Mouse (Mus musculus) CH12.LX (cell line): ENCODE data around the gene Coro2a. TPM values are rescaled to one million over a fixed set of nuclear protein-coding genes. Genes with fewer than 3 reads are reported as not detected.

Experiments used
- DNase-seq: peaks from one replicate; pipeline ENCODE4 v3.0.0-alpha.2; 2013; ENCODE audit errors: extremely low read depth
- H3K27ac ChIP-seq: 2 replicates; pipeline ENCODE4 v1.5.1; 2012; ENCODE audit warnings: low read depth, mild to moderate bottlenecking, control low read depth, moderate library complexity; ENCODE audit not compliant: insufficient read depth
- H3K27me3 ChIP-seq: replicated peaks from 2 replicates; pipeline ENCODE3; 2012; ENCODE audit warnings: inconsistent platforms
- H3K36me3 ChIP-seq, 2 experiments: replicated peaks in 1 of 2; 2 replicates each; pipeline versions ENCODE3 to v1.6.1; 2012; ENCODE audit warnings: inconsistent platforms in 1 of 2, low read length in 1 of 2, mild to moderate bottlenecking in 1 of 2, mixed read lengths in 1 of 2, moderate library complexity in 1 of 2; ENCODE audit not compliant: control insufficient read depth in 1 of 2, insufficient read depth in 1 of 2
- H3K4me1 ChIP-seq, 2 experiments: 2 replicates each; pipeline ENCODE4 v1.6.1; 2012; ENCODE audit warnings: inconsistent platforms in 1 of 2, moderate library complexity in 1 of 2; ENCODE audit not compliant: insufficient read depth in 2 of 2, control insufficient read depth in 1 of 2
- H3K4me2 ChIP-seq: 2 replicates; pipeline ENCODE4 v1.6.1; 2012; ENCODE audit warnings: low read depth, mild to moderate bottlenecking, control low read depth; ENCODE audit not compliant: poor library complexity, insufficient read depth, severe bottlenecking
- H3K4me3 ChIP-seq, 3 experiments: fragments of 150-350 bp in 1 of 3; sonication (generic) in 1 of 3; replicated peaks in 1 of 3; 2 replicates each; pipeline versions ENCODE3 to v1.5.1; 2011 to 2012; ENCODE audit warnings: low read depth in 2 of 3, low read length in 2 of 3, mild to moderate bottlenecking in 2 of 3, moderate library complexity in 2 of 3, control low read depth in 1 of 3, improper control_type of control experiment in 1 of 3, inconsistent platforms in 1 of 3, mixed read lengths in 1 of 3; ENCODE audit not compliant: poor library complexity in 1 of 3
- H3K79me2 ChIP-seq: replicated peaks from 2 replicates; pipeline ENCODE4 v1.6.1; 2012; ENCODE audit warnings: mild to moderate bottlenecking, moderate library complexity; ENCODE audit not compliant: control insufficient read depth, poor library complexity, insufficient read depth, severe bottlenecking; ENCODE audit errors: extremely low read depth
- H3K9ac ChIP-seq: 2 replicates; pipeline ENCODE4 v1.6.1; 2012; ENCODE audit warnings: low read depth, mild to moderate bottlenecking, control low read depth, moderate library complexity; ENCODE audit not compliant: insufficient read depth
- H3K9me3 ChIP-seq: replicated peaks from 2 replicates; pipeline ENCODE3; 2012; ENCODE audit warnings: low read length, inconsistent platforms, mixed read lengths
- CHD1 ChIP-seq: IDR thresholded peaks from 2 replicates; pipeline ENCODE4 v1.6.1; 2012; ENCODE audit warnings: low read depth, low read length, improper control_type of control experiment, inconsistent platforms
- CTCF ChIP-seq, 2 experiments: IDR thresholded peaks in 1 of 2; conservative IDR thresholded peaks in 1 of 2; 2 replicates each; pipeline ENCODE4 v1.5.1; 2011 to 2012; ENCODE audit warnings: low read depth in 2 of 2, low read length in 2 of 2, improper control_type of control experiment in 1 of 2, inconsistent platforms in 1 of 2, mild to moderate bottlenecking in 1 of 2, moderate library complexity in 1 of 2
- E2F4 ChIP-seq: IDR thresholded peaks from 2 replicates; pipeline ENCODE4 v1.6.1; 2011; ENCODE audit warnings: low read depth, low read length, improper control_type of control experiment; ENCODE audit not compliant: insufficient replicate concordance
- ETS1 ChIP-seq: conservative IDR thresholded peaks from 2 replicates; pipeline ENCODE4 v1.6.1; 2012; ENCODE audit warnings: low read depth, mild to moderate bottlenecking, inconsistent platforms, low read length, improper control_type of control experiment, moderate library complexity
- GABPA ChIP-seq: IDR thresholded peaks from 2 replicates; pipeline ENCODE4 v1.6.1; 2012; ENCODE audit warnings: low read depth, low read length, improper control_type of control experiment, inconsistent platforms; ENCODE audit not compliant: insufficient replicate concordance
- HCFC1 ChIP-seq: IDR thresholded peaks from 2 replicates; pipeline ENCODE4 v1.6.1; 2012; ENCODE audit warnings: low read depth, mild to moderate bottlenecking, inconsistent platforms, low read length, improper control_type of control experiment
- IRF4 ChIP-seq: IDR thresholded peaks from 2 replicates; pipeline ENCODE4 v1.6.1; 2014; ENCODE audit warnings: low read depth, mild to moderate bottlenecking, inconsistent platforms, low read length, improper control_type of control experiment
- JUND ChIP-seq: conservative IDR thresholded peaks from 2 replicates; pipeline ENCODE4 v1.6.1; 2011; ENCODE audit warnings: low read depth, low read length, improper control_type of control experiment
- KAT2A ChIP-seq: IDR thresholded peaks from 2 replicates; pipeline ENCODE4 v1.6.1; 2012; ENCODE audit warnings: low read length, improper control_type of control experiment, inconsistent platforms; ENCODE audit not compliant: insufficient replicate concordance
- MAZ ChIP-seq: IDR thresholded peaks from 2 replicates; pipeline ENCODE4 v1.6.1; 2012; ENCODE audit warnings: low read depth, mild to moderate bottlenecking, inconsistent platforms, low read length, improper control_type of control experiment, moderate library complexity
- MYC ChIP-seq: IDR thresholded peaks from 2 replicates; pipeline ENCODE4 v1.6.1; 2011; ENCODE audit warnings: low read depth, mild to moderate bottlenecking, improper control_type of control experiment, low read length
- NELFE ChIP-seq: IDR thresholded peaks from 2 replicates; pipeline ENCODE4 v1.6.1; 2011; ENCODE audit warnings: low read depth, low read length, improper control_type of control experiment
- NRF1 ChIP-seq: IDR thresholded peaks from 2 replicates; pipeline ENCODE4 v1.6.1; 2014; ENCODE audit warnings: low read depth, mild to moderate bottlenecking, inconsistent platforms, low read length, improper control_type of control experiment, moderate library complexity
- POLR2A ChIP-seq: IDR thresholded peaks from 2 replicates; pipeline ENCODE4 v1.6.1; 2011; ENCODE audit warnings: low read depth, mild to moderate bottlenecking, improper control_type of control experiment, low read length
- RAD21 ChIP-seq: IDR thresholded peaks from 2 replicates; pipeline ENCODE4 v1.6.1; 2011; ENCODE audit warnings: low read depth, mild to moderate bottlenecking, low read length, improper control_type of control experiment, moderate library complexity
- SIN3A ChIP-seq: IDR thresholded peaks from 2 replicates; pipeline ENCODE4 v1.6.1; 2012; ENCODE audit warnings: low read length, improper control_type of control experiment, inconsistent platforms
- SMC3 ChIP-seq: IDR thresholded peaks from 2 replicates; pipeline ENCODE4 v1.6.1; 2011; ENCODE audit warnings: low read depth, low read length, improper control_type of control experiment
- USF1 ChIP-seq: IDR thresholded peaks from 2 replicates; pipeline ENCODE4 v1.6.1; 2014; ENCODE audit warnings: low read depth, mild to moderate bottlenecking, inconsistent platforms, low read length, improper control_type of control experiment
- USF2 ChIP-seq: conservative IDR thresholded peaks from 2 replicates; pipeline ENCODE4 v1.6.1; 2011; ENCODE audit warnings: low read depth, low read length, improper control_type of control experiment
- ZC3H11A ChIP-seq: IDR thresholded peaks from 2 replicates; pipeline ENCODE4 v1.6.1; 2012; ENCODE audit warnings: low read depth, mild to moderate bottlenecking, inconsistent platforms, low read length, improper control_type of control experiment
- ZKSCAN1 ChIP-seq: IDR thresholded peaks from 2 replicates; pipeline ENCODE4 v1.6.1; 2012; ENCODE audit warnings: low read depth, inconsistent platforms, low read length, improper control_type of control experiment, borderline replicate concordance
- ZMIZ1 ChIP-seq: IDR thresholded peaks from 2 replicates; pipeline ENCODE4 v1.6.1; 2012; ENCODE audit warnings: low read depth, mild to moderate bottlenecking, inconsistent platforms, low read length, improper control_type of control experiment
- ZNF384 ChIP-seq: IDR thresholded peaks from 2 replicates; pipeline ENCODE4 v1.6.1; 2012; ENCODE audit warnings: low read depth, low read length, improper control_type of control experiment, inconsistent platforms
- dilution Hi-C: fragments of 300-500 bp; cut with MboI; formaldehyde crosslinking; loops from 2 replicates; pipeline ENCODE4 v1.14.3; 2020; ENCODE audit warnings: low sequenced_read_pairs; ENCODE audit not compliant: extremely low pct_unique_long_range_greater_than_20kb, extremely low pct_ligation_motif_present
- in situ Hi-C: fragments of 300-500 bp; cut with MboI; formaldehyde crosslinking; loops from 3 replicates; pipeline ENCODE4 v1.14.3; 2019; ENCODE audit warnings: low sequenced_read_pairs, low pct_ligation_motif_present, low pct_unique_long_range_greater_than_20kb, mixed read lengths
- polyA plus RNA-seq: library from polyadenylated mRNA; unstranded; fragments of >175 nt; gene quantifications from 2 replicates; pipeline ENCODE4 v1.2.1, GENCODE M21; 2012; ENCODE audit warnings: low read depth; ENCODE audit not compliant: insufficient read length
- total RNA-seq, 2 experiments: library from RNA; depleted of rRNA; stranded (reverse); fragments of 300-350 nt in 1 of 2; fragments of >200 nt in 1 of 2; gene quantifications; 2 replicates each; pipeline ENCODE4 v1.2.3; 2012 to 2014

Gene Coro2a
- total and polyA plus RNA-seq, 3 experiments = 24.6 to 223 (median 129) TPM

GRCm38 (mm10) chr4:46617408-46617807 lies 15.4 kb upstream of the Coro2a start:
- 0 out of 2 replicates have a peak, but pooled peaks have one; percentile 15 for TF ChIP-seq ETS1
- peak; percentile 22 to 59; a peak in 3 of 4 replicates for TF ChIP-seq CTCF (conservative IDR thresholded peaks at IDR 0.05 in 1 of 2, IDR thresholded peaks at IDR 0.05 in 1 of 2; ENCODE audit: low read depth in 2 of 2, low read length in 2 of 2)
- no peak for TF ChIP-seq ZNF384
- peak; percentile 32 for TF ChIP-seq RAD21
- 0 out of 2 replicates have a peak, but pooled peaks have one; percentile 34 for TF ChIP-seq E2F4
- no peak for TF ChIP-seq NELFE
- TF ChIP-seq MYC = peak; percentile 70; the same call in 1 of the 2 replicates
- peak; percentile 50 for TF ChIP-seq SMC3
- TF ChIP-seq, all 38 proteins: peak for 6
- Histone ChIP-seq H3K4me3 (no peak overlapping the region), H3K9me3 (no peaks in the 10 kb centered on the region), H3K27me3 (peaks cover 7% of the 10 kb centered on the region), H3K4me1 (peaks cover 5 to 8% of the 10 kb centered on the region in 2 experiments), H3K9ac (no peak overlapping the region), H3K27ac (no peak overlapping the region), H3K4me2 (no peak overlapping the region), H3K36me3 (no peaks in the 10 kb centered on the region), H3K79me2 (no peaks in the 10 kb centered on the region)
- DNase-seq = no peak
- in situ Hi-C loops (no loop called here), dilution Hi-C loops (no loop called here)

- H3K4me2 ChIP-seq = no peak overlapping the region
- H3K4me1 ChIP-seq = peaks cover 5 to 17% of the 10 kb centered on the region in 2 experiments
- no peak overlapping the region for H3K27ac ChIP-seq
- no peaks in the 10 kb centered on the region for H3K36me3 ChIP-seq
- no peaks in the 10 kb centered on the region for H3K79me2 ChIP-seq
- dilution Hi-C loops = no loop called here
- H3K9me3 ChIP-seq = no peaks in the 10 kb centered on the region
- TF ChIP-seq ZKSCAN1 = no peak
- TF ChIP-seq SIN3A = no peak
- TF ChIP-seq GABPA = no peak
- TF ChIP-seq ZMIZ1 = no peak
- TF ChIP-seq NELFE = no peak
- TF ChIP-seq USF2 = no peak
- no peak for TF ChIP-seq USF1
- no peak for TF ChIP-seq HCFC1
- no peak for TF ChIP-seq CHD1
- TF ChIP-seq NRF1 = no peak
- TF ChIP-seq POLR2A = no peak
- no peak for TF ChIP-seq RAD21
- TF ChIP-seq IRF4 = no peak
- TF ChIP-seq SMC3 = no peak
- no peak for TF ChIP-seq ZNF384
- TF ChIP-seq MAZ = no peak
- TF ChIP-seq KAT2A = no peak
- no peak for TF ChIP-seq JUND
- TF ChIP-seq ZC3H11A = no peak
- TF ChIP-seq, all 38 proteins: peak for 0
- Histone ChIP-seq H3K27me3 (peaks cover 7% of the 10 kb centered on the region), H3K9ac (no peak overlapping the region), H3K4me3 (no peak overlapping the region)
- DNase-seq = no peak
- in situ Hi-C loops = loop anchor here (5.0 kb wide), 1 partner anchor 38 kb away; the partner anchor contains the start of gene Tbc1d2
Observed at GRCm38 (mm10) chr4:46614641-46615040, 12.6 kb upstream of the Coro2a start.
